10 mouse cellular contexts compared by ENCODE assay signal in genomic region chr11:111460046-111460445, GRCm38 (mm10).
"Had no signal": no experiment of that assay in that cellular context is flagged by ENCODE, and none has a peak within 500 bp of the region (broad histone marks: within the 10 kb centered on the region; RNA-seq: fewer than 3 reads in every experiment).

No protein-coding gene starts in this region.

- DNase-seq: kidney, postnatal 14 days; kidney, postnatal 4 days; left cerebral cortex, postnatal 4 days; liver, postnatal 0 days; lung, embryonic 14.5 days; right cerebral cortex, adult 18-20 months; right cerebral cortex, postnatal 14 days; right cerebral cortex, postnatal 4 days; spleen, adult 18-20 months; thymus, postnatal 25 days had no signal
